Mouse (Mus musculus) lung, adult 2 months (tissue): ENCODE data around the gene 1700025C18Rik.

Experiments used
- CTCF ChIP-seq: fragments of 200-500 bp; IDR thresholded peaks from 2 replicates; pipeline ENCODE4 v1.5.1; 2011; ENCODE audit warnings: mild to moderate bottlenecking, low read length, control low read depth; ENCODE audit not compliant: insufficient read depth
- POLR2A ChIP-seq: fragments of 200-500 bp; IDR thresholded peaks from 2 replicates; pipeline ENCODE4 v1.6.1; 2011; ENCODE audit warnings: low read depth, mild to moderate bottlenecking, control low read depth, low read length, borderline replicate concordance; ENCODE audit errors: extremely low read depth

- TF ChIP-seq CTCF (no peak), POLR2A (no peak)
These were observed 17.2 kb downstream of the 1700025C18Rik start for GRCm38 (mm10) chr2:165073381-165073781.
